Mouse (Mus musculus) limb, embryonic 11.5 days (tissue): ENCODE measurements at regions not wholly inside any gene's neighbourhood (a gene's known extent, or its start where the extent isn't known, plus 50 kb on each side); places are given as distances from the start of the nearest gene placed in this dataset.

Experiments used
- ATAC-seq: fragments of 200-750 bp; cut with Nextera tagmentation; 2 replicates; pipeline ENCODE4 v1.8.0; 2017; ENCODE audit warnings: low read depth; ENCODE audit not compliant: insufficient number of reproducible peaks, low FRiP score, low TSS enrichment
- DNase-seq: peaks from one replicate; pipeline ENCODE4 v3.0.0-alpha.2; 2015; ENCODE audit warnings: low spot score
- H3K27ac ChIP-seq: fragments of 300-500 bp; sonication (generic); replicated peaks from 2 replicates; pipeline ENCODE4 v1.5.1; 2014; ENCODE audit warnings: low read depth, mild to moderate bottlenecking, low read length
- H3K27me3 ChIP-seq: fragments of 300-500 bp; sonication (generic); 2 replicates; pipeline ENCODE4 v1.6.1; 2014; ENCODE audit warnings: mild to moderate bottlenecking, low read length, mixed read lengths; ENCODE audit not compliant: control insufficient read depth, insufficient read depth
- H3K36me3 ChIP-seq: fragments of 300-500 bp; sonication (generic); 2 replicates; pipeline ENCODE4 v1.6.1; 2014; ENCODE audit warnings: mild to moderate bottlenecking, low read length, moderate library complexity, mixed read lengths; ENCODE audit not compliant: control insufficient read depth, insufficient read depth
- H3K4me1 ChIP-seq: fragments of 300-500 bp; sonication (generic); 2 replicates; pipeline ENCODE4 v1.6.1; 2014; ENCODE audit warnings: low read length, mixed read lengths; ENCODE audit not compliant: control insufficient read depth, insufficient read depth
- H3K4me2 ChIP-seq: fragments of 300-500 bp; sonication (generic); 2 replicates; pipeline ENCODE4 v1.6.1; 2014; ENCODE audit warnings: low read depth, mild to moderate bottlenecking, moderate library complexity; ENCODE audit not compliant: severe bottlenecking
- H3K4me3 ChIP-seq: fragments of 300-500 bp; sonication (generic); 2 replicates; pipeline ENCODE4 v1.5.1; 2014; ENCODE audit warnings: low read depth, low read length
- H3K9ac ChIP-seq: fragments of 300-500 bp; sonication (generic); 2 replicates; pipeline ENCODE4 v1.6.1; 2014; ENCODE audit warnings: mild to moderate bottlenecking, low read length
- H3K9me3 ChIP-seq: fragments of 300-500 bp; sonication (generic); 2 replicates; pipeline ENCODE4 v1.6.1; 2016; ENCODE audit warnings: low read length; ENCODE audit not compliant: control insufficient read depth
- WGBS: fragments of 180-500 bp; shearing (Covaris S2); extraction: QIAGEN DNeasy Blood & Tissue Kit; methylation state at CpG from one replicate; pipeline ENCODE4 v1.1.7; 2014; 5-methylcytosine and 5-hydroxymethylcytosine counted together

GRCm38 (mm10) chr14:68934611-68935302, 359.3 kb downstream of the Synb start:
- Histone ChIP-seq H3K4me1 (peaks cover 7% of the 10 kb centered on the region), H3K27ac (no peak overlapping the region), H3K9me3 (no peaks in the 10 kb centered on the region), H3K4me2 (peak overlapping the region; percentile 18; the same call in 1 of the 2 replicates), H3K4me3 (no peak overlapping the region), H3K9ac (no peak overlapping the region), H3K27me3 (no peaks in the 10 kb centered on the region), H3K36me3 (no peaks in the 10 kb centered on the region)
- ATAC-seq = peak; percentile 97
- peak; percentile 90 for DNase-seq
- 9% methylated on average over 12 of the region's 12 CpGs for WGBS

DNA sequence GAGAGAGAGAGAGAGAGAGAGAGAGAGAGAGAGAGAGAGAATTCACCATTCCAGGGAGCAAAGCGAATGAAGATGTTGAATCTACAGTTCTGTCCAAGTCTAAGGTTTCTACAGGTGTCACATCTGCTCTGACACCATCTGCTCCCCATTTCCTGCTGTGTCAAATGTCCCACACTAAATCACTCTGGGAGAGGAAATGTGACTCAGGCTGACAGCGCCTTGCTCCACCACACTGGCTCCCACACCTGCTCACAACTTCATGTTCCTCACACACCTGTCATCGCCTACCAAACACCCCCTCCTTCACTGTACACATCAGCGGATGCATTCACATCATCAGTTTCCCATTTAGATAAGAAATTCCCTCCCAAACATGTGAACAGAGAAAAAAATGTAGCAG, 366.3 kb downstream of the Synb start:
- DNase-seq (peak; percentile 66), ATAC-seq (0 out of 2 replicates have a peak, but pooled peaks have one; percentile 57)
- Histone ChIP-seq H3K9me3 (no peaks in the 10 kb centered on the region), H3K36me3 (no peaks in the 10 kb centered on the region), H3K27ac (no peak overlapping the region), H3K4me1 (peaks cover 6% of the 10 kb centered on the region), H3K4me3 (no peak overlapping the region), H3K4me2 (no peak overlapping the region), H3K27me3 (no peaks in the 10 kb centered on the region), H3K9ac (no peak overlapping the region)
- WGBS = 33% methylated on average over 4 of the region's 4 CpGs

- H3K4me1 ChIP-seq = peaks cover 10% of the 10 kb centered on the region
- H3K9me3 ChIP-seq = no peaks in the 10 kb centered on the region
- H3K4me2 ChIP-seq = no peak overlapping the region
- no peak overlapping the region for H3K4me3 ChIP-seq
- ATAC-seq = peak; percentile 31; the same call in 1 of the 2 replicates
- peak; percentile 71 for DNase-seq
- no peaks in the 10 kb centered on the region for H3K36me3 ChIP-seq
- H3K27me3 ChIP-seq = no peaks in the 10 kb centered on the region
- H3K9ac ChIP-seq = no peak overlapping the region
- 3% methylated on average over 2 of the region's 2 CpGs for WGBS
- 0 out of 2 replicates have a peak overlapping the region, but pooled peaks have one; percentile 9 for H3K27ac ChIP-seq
Observed at GRCm38 (mm10) chr14:68923054-68923453, 371.0 kb downstream of the Synb start.

GRCm38 (mm10) chr14:68922035-68922434, 372.1 kb downstream of the Synb start:
- DNase-seq = no peak
- no peak overlapping the region for H3K9ac ChIP-seq
- H3K27ac ChIP-seq = no peak overlapping the region
- no peaks in the 10 kb centered on the region for H3K36me3 ChIP-seq
- no peaks in the 10 kb centered on the region for H3K27me3 ChIP-seq
- H3K4me3 ChIP-seq = no peak overlapping the region
- 43% methylated on average over 2 of the region's 2 CpGs for WGBS
- H3K4me2 ChIP-seq = no peak overlapping the region
- no peaks in the 10 kb centered on the region for H3K9me3 ChIP-seq
- ATAC-seq = no peak
- peaks cover 7% of the 10 kb centered on the region; the same call in 1 of the 2 replicates for H3K4me1 ChIP-seq

DNA sequence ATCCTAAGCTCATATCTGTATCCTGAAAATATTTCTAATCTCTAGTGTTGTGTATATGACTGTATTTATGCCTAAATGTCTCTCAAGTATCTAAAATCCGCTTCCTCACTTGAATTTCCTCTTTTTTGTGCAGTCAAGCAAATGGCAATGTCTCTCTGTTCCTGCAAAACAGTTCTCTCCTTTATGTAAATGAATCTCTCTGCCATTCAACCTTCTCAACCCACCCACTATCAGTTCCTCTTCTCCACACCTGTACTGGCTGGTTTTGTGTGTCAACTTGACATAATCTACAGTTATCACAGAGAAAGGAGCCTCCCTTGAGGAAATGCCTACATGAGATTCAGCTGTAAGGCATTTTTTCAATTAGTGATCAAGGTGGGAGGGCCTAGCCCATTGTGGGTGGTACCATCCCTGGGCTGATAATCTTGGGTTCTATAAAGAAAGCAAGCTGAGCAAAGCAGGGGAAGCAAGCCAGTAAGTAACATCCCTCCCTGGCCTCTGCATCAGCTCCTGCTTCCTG, 375.5 kb downstream of the Synb start:
- no peak overlapping the region for H3K4me2 ChIP-seq
- H3K9me3 ChIP-seq = no peaks in the 10 kb centered on the region
- H3K36me3 ChIP-seq = no peaks in the 10 kb centered on the region
- DNase-seq (no peak), ATAC-seq (no peak)
- 81% methylated on average over 1 of the region's 1 CpGs for WGBS
- H3K4me1 ChIP-seq = peaks cover 7% of the 10 kb centered on the region; the same call in 1 of the 2 replicates
- H3K9ac ChIP-seq = no peak overlapping the region
- H3K4me3 ChIP-seq = no peak overlapping the region
- H3K27ac ChIP-seq = no peak overlapping the region
- no peaks in the 10 kb centered on the region for H3K27me3 ChIP-seq

- Histone ChIP-seq H3K4me3 (no peak overlapping the region), H3K4me1 (no peaks in the 10 kb centered on the region), H3K27ac (no peak overlapping the region), H3K27me3 (no peaks in the 10 kb centered on the region), H3K4me2 (no peak overlapping the region), H3K9me3 (no peaks in the 10 kb centered on the region), H3K9ac (no peak overlapping the region), H3K36me3 (no peaks in the 10 kb centered on the region)
- no peak for DNase-seq
- no peak for ATAC-seq
- WGBS = 86% methylated on average over 3 of the region's 3 CpGs
Observed at GRCm38 (mm10) chr14:68899921-68900320, 394.2 kb downstream of the Synb start.

DNA sequence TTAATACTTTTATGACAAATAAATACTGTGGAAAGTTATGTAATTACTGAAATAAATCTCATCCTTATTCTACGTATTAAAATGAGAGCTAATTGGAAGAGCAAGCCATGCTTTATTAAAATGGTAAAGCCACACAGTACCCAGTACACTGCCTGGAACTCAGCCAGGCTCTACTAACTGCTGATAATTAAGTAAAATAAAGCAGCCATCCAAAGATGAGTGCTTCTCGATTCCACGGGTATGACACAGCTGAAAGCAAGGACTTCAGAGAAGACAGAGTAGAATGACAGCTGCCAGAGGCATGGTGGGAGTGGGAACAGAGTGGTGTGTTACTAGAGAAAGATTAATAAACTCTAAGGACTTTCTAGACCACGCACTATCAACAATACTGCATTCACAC, 416.9 kb downstream of the Synb start:
- Histone ChIP-seq H3K27me3 (no peaks in the 10 kb centered on the region), H3K4me3 (no peak overlapping the region), H3K27ac (no peak overlapping the region), H3K4me2 (no peak overlapping the region), H3K9me3 (no peaks in the 10 kb centered on the region), H3K4me1 (no peaks in the 10 kb centered on the region), H3K36me3 (no peaks in the 10 kb centered on the region), H3K9ac (no peak overlapping the region)
- DNase-seq (no peak), ATAC-seq (no peak)
- 88% methylated on average over 4 of the region's 4 CpGs for WGBS

- Histone ChIP-seq H3K27me3 (no peaks in the 10 kb centered on the region), H3K4me2 (no peak overlapping the region), H3K27ac (no peak overlapping the region), H3K4me1 (no peaks in the 10 kb centered on the region), H3K9me3 (no peaks in the 10 kb centered on the region), H3K9ac (no peak overlapping the region), H3K4me3 (no peak overlapping the region), H3K36me3 (no peaks in the 10 kb centered on the region)
- DNase-seq (no peak), ATAC-seq (no peak)
- 89% methylated on average over 3 of the region's 3 CpGs for WGBS
Observed at GRCm38 (mm10) chr14:68861071-68861470, 433.0 kb downstream of the Synb start.
